Mouse (Mus musculus) small intestine, adult 2 months (tissue): ENCODE results near the gene Slc2a6. TPM values are rescaled to one million over a fixed set of nuclear protein-coding genes. Genes with fewer than 3 reads are reported as not detected.
A peak's percentile ranks its signal among the peaks of the same experiment; 100 is the strongest.

Experiments used
- H3K27ac ChIP-seq: fragments of 200-500 bp; 2 replicates; pipeline ENCODE4 v1.5.1; 2012; ENCODE audit warnings: low read depth, low read length, control low read depth, inconsistent platforms; ENCODE audit not compliant: insufficient read depth
- H3K27me3 ChIP-seq: fragments of 200-500 bp; 2 replicates; pipeline ENCODE4 v1.6.1; 2012; ENCODE audit warnings: mild to moderate bottlenecking, moderate library complexity, low read length, inconsistent platforms; ENCODE audit not compliant: control insufficient read depth, insufficient read depth
- H3K36me3 ChIP-seq: fragments of 200-500 bp; 2 replicates; pipeline ENCODE4 v1.6.1; 2012; ENCODE audit warnings: mild to moderate bottlenecking, low read length, control low read depth, inconsistent platforms; ENCODE audit not compliant: control insufficient read depth, insufficient read depth
- H3K4me1 ChIP-seq: fragments of 200-500 bp; 2 replicates; pipeline ENCODE4 v1.6.1; 2012; ENCODE audit warnings: low read length, inconsistent platforms, mixed read lengths; ENCODE audit not compliant: control insufficient read depth, insufficient read depth, insufficient read length
- H3K4me3 ChIP-seq: fragments of 200-500 bp; 2 replicates; pipeline ENCODE4 v1.5.1; 2012; ENCODE audit warnings: low read depth, mild to moderate bottlenecking, control low read depth, inconsistent platforms, low read length, moderate library complexity
- CTCF ChIP-seq: fragments of 200-500 bp; IDR thresholded peaks from 2 replicates; pipeline ENCODE4 v1.5.1; 2012; ENCODE audit warnings: low read depth, mild to moderate bottlenecking, control low read depth, inconsistent platforms, low read length, moderate library complexity, mixed read lengths; ENCODE audit not compliant: insufficient replicate concordance, insufficient read length; ENCODE audit errors: extremely low read depth
- POLR2A ChIP-seq: fragments of 200-500 bp; IDR thresholded peaks from 2 replicates; pipeline ENCODE4 v1.6.1; 2012; ENCODE audit warnings: low read depth, mild to moderate bottlenecking, control low read depth, inconsistent platforms, low read length, moderate library complexity
- WGBS: fragments of 180-500 bp; shearing (Covaris S2); methylation state at CpG from one replicate; pipeline ENCODE4 v1.1.7; 2018; 5-methylcytosine and 5-hydroxymethylcytosine counted together
- polyA plus RNA-seq: library from polyadenylated mRNA; depleted of rRNA; stranded (reverse); fragments of >200 nt; gene quantifications from 2 replicates; pipeline ENCODE4 v1.2.3, GENCODE M21; 2012

The Slc2a6 gene
- polyA plus RNA-seq, 1 experiment, result 6.1 TPM

GRCm38 (mm10) chr2:27045979-27046770 lies 18.4 kb upstream of the Slc2a6 start:
- Histone ChIP-seq H3K4me3 (no peak overlapping the region), H3K36me3 (no peaks in the 10 kb centered on the region), H3K27ac (peak overlapping the region; percentile 42), H3K4me1 (peaks cover 2% of the 10 kb centered on the region; the same call in 1 of the 2 replicates), H3K27me3 (no peaks in the 10 kb centered on the region)
- 55% methylated on average over 8 of the region's 8 CpGs for WGBS
- no peak for TF ChIP-seq POLR2A
- no peak for TF ChIP-seq CTCF

GRCm38 (mm10) chr2:27044641-27045040 lies 16.8 kb upstream of the Slc2a6 start:
- Histone ChIP-seq H3K36me3 (no peaks in the 10 kb centered on the region), H3K27me3 (no peaks in the 10 kb centered on the region), H3K27ac (no peak overlapping the region), H3K4me3 (no peak overlapping the region), H3K4me1 (peaks cover 2% of the 10 kb centered on the region; the same call in 1 of the 2 replicates)
- TF ChIP-seq POLR2A, result no peak
- no peak for TF ChIP-seq CTCF
- WGBS, result 63% methylated on average over 3 of the region's 3 CpGs

- TF ChIP-seq POLR2A (no peak), CTCF (no peak)
- Histone ChIP-seq H3K27me3 (no peaks in the 10 kb centered on the region), H3K4me1 (no peaks in the 10 kb centered on the region), H3K36me3 (no peaks in the 10 kb centered on the region), H3K4me3 (no peak overlapping the region), H3K27ac (no peak overlapping the region)
- 76% methylated on average over 4 of the region's 4 CpGs for WGBS
Observed at GRCm38 (mm10) chr2:27044166-27044565, 16.4 kb upstream of the Slc2a6 start.

GRCm38 (mm10) chr2:27043461-27043860 lies 15.7 kb upstream of the Slc2a6 start:
- Histone ChIP-seq H3K36me3 (no peaks in the 10 kb centered on the region), H3K4me3 (no peak overlapping the region), H3K27ac (no peak overlapping the region), H3K4me1 (no peaks in the 10 kb centered on the region), H3K27me3 (no peaks in the 10 kb centered on the region)
- WGBS, result 18% methylated on average over 3 of the region's 3 CpGs
- TF ChIP-seq POLR2A, result no peak
- TF ChIP-seq CTCF, result peak; percentile 74; the same call in 1 of the 2 replicates

- Histone ChIP-seq H3K4me3 (no peak overlapping the region), H3K27me3 (no peaks in the 10 kb centered on the region), H3K27ac (no peak overlapping the region), H3K4me1 (no peaks in the 10 kb centered on the region), H3K36me3 (no peaks in the 10 kb centered on the region)
- 63% methylated on average over 8 of the region's 8 CpGs for WGBS
- no peak for TF ChIP-seq CTCF
- no peak for TF ChIP-seq POLR2A
Observed at GRCm38 (mm10) chr2:27042131-27042844, 14.5 kb upstream of the Slc2a6 start.

GRCm38 (mm10) chr2:27039286-27039685 lies 11.5 kb upstream of the Slc2a6 start:
- Histone ChIP-seq H3K27ac (no peak overlapping the region), H3K4me1 (no peaks in the 10 kb centered on the region), H3K36me3 (no peaks in the 10 kb centered on the region), H3K4me3 (no peak overlapping the region), H3K27me3 (no peaks in the 10 kb centered on the region)
- WGBS, result 4% methylated on average over 1 of the region's 1 CpGs
- TF ChIP-seq CTCF (peak; percentile 8; the same call in 1 of the 2 replicates), POLR2A (no peak)

- H3K27ac ChIP-seq, result no peak overlapping the region
- no peaks in the 10 kb centered on the region for H3K27me3 ChIP-seq
- H3K4me3 ChIP-seq, result no peak overlapping the region
- H3K36me3 ChIP-seq, result no peaks in the 10 kb centered on the region
- 1% methylated on average over 3 of the region's 3 CpGs for WGBS
- TF ChIP-seq CTCF (peak; percentile 87; the same call in 1 of the 2 replicates), POLR2A (no peak)
- no peaks in the 10 kb centered on the region for H3K4me1 ChIP-seq
Observed at GRCm38 (mm10) chr2:27038596-27038995, 10.8 kb upstream of the Slc2a6 start.
